Mouse (Mus musculus) testis, postnatal 14 days (tissue): Measurements from ENCODE around the gene Aknad1.
A peak's percentile ranks its signal among the peaks of the same experiment; 100 is the strongest.

ENCODE experiments used
- DNase-seq: peaks from one replicate; pipeline ENCODE4 v3.0.0; 2021; ENCODE audit warnings: low spot score

The Aknad1 gene

DNA sequence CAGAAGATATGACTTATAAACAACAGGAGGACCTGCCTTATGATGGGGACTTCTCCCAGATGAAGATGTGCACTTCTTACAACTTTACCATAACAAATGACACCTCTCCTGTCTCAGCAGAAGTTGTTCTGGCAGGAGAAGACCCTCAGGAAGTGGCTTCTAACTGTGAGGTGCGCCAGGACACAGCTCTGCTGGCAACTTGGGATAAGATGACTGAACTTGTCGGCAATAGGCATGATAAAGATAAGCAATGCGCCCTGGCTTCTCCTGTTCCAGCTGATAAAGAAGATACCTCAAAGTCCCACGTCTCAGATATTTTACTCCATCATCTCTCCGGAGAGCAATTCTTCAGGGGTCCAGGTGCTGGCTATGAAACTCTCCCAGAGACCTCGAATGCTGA is 12.2 kb downstream of the Aknad1 start:
- DNase-seq: no peak

GRCm38 (mm10) chr3:108754541-108754940 is 15.1 kb downstream of the Aknad1 start:
- no peak for DNase-seq

DNA sequence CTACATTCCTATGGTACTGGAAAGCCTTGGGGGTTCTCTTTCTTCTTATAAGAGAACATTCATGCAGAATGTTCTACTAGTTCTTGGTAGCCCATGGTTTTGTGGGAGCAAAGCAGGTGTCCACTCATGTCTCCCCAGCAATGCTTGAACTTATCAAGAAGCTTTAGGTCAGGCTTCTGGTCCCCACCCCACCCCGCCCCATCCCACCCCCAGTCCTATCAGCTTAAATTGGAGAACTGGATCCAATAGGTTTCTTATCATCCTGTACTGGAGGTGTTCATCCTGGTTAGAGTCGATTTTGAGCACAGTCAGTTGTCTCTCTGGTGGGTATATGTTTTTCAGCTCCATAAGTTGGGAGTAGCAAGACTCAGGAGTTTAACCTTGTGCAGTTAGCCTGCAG is 16.1 kb downstream of the Aknad1 start:
- DNase-seq: no peak

DNA sequence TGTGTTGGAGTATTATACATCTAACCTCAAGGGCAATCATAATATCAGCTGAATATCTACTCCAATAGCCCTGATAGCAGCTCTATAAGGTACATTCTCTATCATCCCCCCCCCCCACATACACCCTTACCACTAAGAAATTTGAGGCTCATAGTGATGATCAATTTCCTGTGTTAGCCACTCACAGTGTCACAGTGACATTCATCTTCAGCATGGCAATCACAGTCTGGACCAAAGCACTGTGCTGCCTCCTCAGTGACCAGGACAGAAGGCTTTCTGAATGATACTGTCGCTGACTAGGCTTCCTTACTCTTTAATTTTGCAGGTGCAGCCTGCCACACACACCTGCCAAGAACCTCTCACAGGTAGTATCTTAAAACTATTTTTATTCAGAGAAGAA is 16.7 kb downstream of the Aknad1 start:
- no peak for DNase-seq

- no peak for DNase-seq
Measured at GRCm38 (mm10) chr3:108757570-108757969, 18.1 kb downstream of the Aknad1 start.

DNA sequence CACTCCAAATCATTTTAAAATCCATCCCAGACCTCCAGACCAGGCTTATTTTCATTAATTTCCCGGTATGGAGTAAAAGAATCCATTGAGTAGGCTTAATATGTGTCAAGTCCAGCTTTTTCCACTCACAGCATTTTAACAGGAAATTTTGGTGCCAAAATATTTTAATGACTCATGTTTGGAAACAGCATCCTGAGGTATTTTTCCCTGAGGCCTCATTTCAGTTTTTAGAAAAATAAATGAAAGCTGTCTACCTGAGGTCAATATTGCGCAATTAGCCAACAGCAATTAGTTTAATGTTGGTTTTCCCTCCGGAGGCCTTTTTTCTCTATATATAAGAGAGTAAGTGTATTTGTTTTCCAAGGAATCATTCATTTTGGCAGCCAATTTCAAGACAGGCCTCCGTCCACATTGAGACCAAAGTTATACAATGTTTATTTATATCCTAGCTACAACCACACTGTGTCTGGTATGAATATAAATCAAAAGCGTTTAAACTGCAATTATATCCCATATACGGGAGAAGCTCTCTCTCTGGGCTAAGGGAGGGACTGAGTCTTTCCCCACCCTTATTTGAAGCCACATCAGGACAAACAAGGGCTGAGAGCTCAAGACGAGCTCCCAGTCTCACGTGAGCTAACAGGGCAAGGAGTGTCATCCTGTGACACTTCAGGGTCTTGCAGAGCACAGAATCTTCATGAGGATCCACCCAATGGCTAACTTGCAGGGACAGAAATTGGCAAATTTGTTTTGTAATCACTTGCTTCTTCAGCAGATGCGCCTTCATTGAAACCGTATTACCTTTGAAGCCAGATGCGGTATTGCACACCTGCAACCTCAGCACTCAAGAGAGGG is 20.3 kb downstream of the Aknad1 start:
- DNase-seq: no peak

DNA sequence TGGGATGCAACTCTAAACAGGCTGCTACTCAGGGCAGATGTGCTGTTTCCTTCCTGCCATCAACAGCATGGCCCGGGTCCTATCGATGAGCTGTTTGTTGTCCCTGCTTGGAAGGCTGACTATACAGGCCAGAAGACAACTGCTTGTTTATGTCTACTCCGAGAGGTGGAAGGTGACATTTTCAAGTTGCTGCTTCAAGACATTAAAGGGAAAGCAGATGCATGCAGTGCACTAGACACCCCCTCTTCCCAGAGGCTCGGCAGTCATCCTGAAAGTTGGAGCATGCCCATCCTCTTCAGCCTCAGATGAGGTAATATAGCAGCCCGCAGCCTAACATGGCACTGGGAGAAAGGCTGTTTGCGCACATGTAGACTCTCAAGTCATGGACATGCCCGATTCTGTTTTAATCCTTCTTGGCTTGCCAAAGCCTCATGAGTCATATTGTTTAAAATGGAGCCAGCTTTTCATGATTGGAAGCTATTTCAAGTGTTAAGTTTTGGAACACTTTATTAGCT is 23.2 kb downstream of the Aknad1 start:
- DNase-seq: no peak

GRCm38 (mm10) chr3:108763691-108764090 is 24.2 kb downstream of the Aknad1 start:
- DNase-seq: no peak

DNA sequence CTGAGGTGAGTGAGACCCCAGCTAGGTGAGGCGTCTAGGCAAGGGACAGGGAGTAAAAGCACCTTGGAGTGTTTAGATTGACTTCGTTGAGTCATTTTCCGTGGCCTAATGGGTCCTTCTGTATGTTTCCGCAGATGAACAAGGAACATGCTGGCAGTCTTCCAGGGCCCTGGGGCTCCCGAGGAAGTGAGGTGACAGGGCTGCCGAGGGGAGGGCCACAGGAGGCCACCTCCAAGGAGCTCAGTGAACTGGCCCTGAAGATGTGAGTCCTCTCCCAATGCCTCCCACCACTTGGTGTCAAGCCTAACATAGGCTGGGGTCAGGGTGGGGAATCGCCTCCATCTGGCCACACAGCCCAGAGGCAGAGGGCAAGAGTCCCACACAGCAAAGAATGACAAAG is 25.5 kb downstream of the Aknad1 start:
- no peak for DNase-seq

- DNase-seq: no peak
Measured at GRCm38 (mm10) chr3:108765476-108765875, 26.0 kb downstream of the Aknad1 start.

DNA sequence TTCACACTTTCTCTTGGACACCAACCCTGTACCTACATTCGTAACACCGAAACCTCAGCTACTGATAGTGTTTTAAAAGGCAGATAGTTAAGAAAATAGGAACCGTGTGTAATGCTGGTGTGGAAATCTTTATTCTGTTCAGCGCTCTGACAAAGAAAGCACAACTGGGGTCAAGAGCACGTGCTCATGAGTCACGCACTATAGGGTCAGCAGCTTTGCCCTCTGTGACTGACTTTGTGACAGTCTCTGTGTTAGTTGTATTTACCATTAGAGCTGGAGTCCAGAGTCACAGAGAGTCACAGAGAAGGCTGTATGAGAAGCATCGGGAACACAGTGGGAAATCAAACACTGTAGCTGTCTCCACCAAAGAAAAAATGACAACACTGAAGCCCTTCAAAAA is 27.5 kb downstream of the Aknad1 start:
- DNase-seq: no peak

- DNase-seq: no peak
Measured at GRCm38 (mm10) chr3:108767416-108767815, 28.0 kb downstream of the Aknad1 start.

GRCm38 (mm10) chr3:108769547-108769946 is 30.1 kb downstream of the Aknad1 start:
- no peak for DNase-seq

DNA sequence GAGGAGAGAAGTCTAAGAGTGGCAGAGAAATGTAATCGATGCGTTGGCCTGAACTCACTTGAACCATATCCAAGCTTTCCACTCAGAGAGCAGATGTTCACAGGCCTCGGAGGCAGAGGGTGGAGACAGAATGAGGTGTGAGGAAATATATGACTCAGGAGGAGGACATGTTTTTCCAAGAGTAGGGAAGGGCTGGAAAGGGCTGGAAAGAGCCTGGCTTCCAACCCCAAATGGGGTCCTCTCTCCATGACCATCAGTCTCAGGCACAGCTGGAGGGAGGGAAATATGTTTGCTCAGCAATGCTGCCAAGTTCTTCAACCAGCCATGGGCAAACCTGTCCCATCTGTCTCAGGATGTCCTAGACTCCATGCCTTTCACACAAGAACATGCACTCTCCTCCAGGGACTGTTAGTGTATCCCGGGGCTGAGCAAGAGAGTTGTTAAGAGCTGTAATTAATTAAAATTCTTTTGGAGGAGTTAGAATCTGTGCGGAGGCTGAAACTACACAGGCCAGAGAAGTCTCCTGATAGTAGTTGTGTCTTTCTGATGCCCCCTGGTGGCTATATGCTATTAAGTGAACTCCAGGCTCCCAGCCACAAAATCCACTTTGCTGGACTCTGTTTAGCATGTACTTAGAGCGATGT is 31.4 kb downstream of the Aknad1 start:
- peak; percentile 26 for DNase-seq

- DNase-seq: no peak
Measured at GRCm38 (mm10) chr3:108772211-108772610, 32.8 kb downstream of the Aknad1 start.

DNA sequence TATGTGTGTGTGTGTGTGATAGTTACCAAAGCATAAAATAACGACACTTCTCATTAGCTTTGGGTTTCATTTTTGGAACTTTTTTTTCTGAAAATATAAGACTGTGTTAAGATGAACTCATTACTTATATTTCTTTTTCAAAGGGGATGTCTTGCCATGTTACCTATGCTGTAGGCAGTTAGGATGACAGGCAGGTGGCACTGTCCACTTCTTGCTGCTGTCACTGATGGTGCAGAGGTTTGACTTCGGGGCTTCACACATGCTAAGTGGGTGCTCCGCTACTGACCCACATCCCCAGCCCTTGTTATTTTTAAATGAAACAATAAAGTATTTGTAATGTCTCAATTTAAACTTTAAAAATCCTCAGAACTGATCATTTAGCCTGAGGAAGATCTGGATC is 33.4 kb downstream of the Aknad1 start:
- DNase-seq: no peak

DNA sequence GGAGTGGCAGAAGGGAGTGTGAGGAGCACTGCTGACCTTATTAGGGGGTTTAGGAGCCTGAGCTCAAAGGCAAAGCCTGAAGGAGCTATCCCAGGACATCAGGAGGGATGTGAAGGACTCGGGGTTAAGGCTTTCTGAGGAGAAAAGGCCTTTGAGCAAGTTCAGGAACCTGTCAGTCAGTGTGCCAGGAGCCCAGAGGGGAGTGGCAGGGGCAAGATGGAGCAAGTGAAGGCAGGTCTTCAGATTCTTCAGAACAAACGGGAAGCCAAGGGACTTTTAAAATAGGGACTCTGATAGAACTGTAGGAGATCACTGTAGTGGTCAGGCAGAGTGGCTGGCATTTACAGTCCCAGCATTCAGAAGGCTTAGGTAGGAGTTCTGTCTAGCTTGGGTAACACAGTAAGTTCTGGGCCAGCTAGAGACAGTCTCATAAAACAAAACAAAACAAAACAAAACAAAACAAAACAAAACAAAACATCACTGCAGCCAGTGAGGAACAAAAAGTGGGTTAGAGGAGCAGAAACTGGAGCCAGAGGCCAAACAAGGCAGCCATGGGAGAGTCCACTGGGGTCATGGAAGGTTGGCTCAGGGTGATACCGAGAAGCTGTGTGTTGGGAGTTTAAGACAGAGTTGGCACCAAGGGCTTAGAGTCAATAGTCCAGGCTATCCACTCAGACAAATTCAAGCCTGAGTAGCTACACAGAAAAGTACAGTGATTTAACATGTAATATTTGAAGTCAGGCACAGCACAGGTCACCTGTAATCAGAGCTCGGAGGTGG is 39.5 kb downstream of the Aknad1 start:
- no peak for DNase-seq

DNA sequence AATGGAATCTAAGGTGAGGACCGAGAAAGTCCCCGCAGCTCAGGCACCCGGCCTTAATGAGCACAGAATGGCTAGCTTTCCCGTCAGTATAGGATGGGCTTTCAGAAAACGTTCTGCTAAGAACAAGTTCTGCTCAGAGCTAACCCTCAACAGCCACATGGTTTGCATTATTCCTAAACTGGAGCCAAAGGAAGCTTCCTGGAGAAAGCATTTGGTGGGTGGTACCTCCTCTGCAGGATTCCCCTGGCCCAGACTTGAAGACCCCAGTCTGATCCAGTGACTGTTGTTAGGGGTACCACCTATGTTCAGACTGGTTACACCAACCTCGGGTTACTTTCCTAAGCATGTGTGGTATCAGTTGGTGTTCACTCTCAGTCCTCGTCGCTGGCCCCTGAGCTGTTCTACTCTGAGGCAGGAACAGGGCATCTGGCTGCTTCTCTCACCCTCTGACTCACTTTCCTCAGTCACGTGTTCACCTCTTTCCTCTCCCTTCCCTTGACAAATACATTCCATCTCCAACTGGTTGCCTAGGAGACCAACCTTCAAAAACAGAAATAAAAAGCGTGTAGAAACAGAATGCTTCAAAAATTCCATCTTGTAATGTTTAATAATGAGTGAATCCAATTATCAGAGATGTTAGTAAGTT is 41.9 kb downstream of the Aknad1 start:
- no peak for DNase-seq

DNA sequence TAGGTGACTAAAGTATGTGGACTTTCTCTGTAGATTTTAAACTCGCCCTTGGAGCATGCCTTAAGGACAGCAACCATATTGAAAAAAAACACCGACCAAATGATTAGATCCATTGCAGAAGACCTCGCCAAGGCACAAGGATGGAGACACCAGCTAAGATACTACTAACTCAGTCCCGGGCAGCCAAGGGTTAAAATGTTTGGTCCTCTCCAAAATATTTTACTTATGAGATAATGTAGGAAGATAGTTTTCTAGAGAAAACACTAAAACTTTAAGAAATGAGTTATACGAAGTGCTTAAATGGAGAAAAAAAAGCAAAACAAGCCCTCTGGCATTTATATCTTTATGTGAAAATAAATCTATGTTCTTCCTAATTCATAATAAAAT is 42.4 kb downstream of the Aknad1 start:
- DNase-seq: no peak

DNA sequence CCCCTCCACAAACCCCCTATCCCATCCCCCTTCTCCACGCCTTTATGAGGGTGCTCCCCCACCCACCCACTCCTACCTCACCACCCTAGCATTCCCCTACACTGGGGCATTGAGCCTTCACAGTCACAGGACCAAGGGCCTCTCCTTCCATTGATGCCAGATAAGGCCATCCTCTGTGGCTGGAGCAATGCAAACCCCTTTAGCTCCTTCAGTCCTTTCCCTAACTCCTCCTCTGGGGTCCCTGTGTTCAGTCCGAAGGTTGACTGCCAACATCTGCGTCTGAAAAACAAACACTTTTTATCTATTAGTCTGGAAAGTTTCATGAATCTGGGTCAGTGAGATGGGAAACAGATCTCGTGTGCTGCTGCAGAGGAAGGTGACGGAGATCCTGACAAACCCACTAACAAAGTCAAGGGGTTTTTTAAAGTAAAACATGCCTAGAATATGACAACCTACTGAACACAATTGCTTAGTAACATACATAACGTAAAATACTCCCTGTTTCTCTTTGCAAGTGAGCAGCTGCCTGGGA is 43.0 kb downstream of the Aknad1 start:
- DNase-seq: no peak

- no peak for DNase-seq
Measured at GRCm38 (mm10) chr3:108786520-108786919, 47.1 kb downstream of the Aknad1 start.
